Mouse (Mus musculus): ENCODE measurements around the gene Mab21l1.

DNA sequence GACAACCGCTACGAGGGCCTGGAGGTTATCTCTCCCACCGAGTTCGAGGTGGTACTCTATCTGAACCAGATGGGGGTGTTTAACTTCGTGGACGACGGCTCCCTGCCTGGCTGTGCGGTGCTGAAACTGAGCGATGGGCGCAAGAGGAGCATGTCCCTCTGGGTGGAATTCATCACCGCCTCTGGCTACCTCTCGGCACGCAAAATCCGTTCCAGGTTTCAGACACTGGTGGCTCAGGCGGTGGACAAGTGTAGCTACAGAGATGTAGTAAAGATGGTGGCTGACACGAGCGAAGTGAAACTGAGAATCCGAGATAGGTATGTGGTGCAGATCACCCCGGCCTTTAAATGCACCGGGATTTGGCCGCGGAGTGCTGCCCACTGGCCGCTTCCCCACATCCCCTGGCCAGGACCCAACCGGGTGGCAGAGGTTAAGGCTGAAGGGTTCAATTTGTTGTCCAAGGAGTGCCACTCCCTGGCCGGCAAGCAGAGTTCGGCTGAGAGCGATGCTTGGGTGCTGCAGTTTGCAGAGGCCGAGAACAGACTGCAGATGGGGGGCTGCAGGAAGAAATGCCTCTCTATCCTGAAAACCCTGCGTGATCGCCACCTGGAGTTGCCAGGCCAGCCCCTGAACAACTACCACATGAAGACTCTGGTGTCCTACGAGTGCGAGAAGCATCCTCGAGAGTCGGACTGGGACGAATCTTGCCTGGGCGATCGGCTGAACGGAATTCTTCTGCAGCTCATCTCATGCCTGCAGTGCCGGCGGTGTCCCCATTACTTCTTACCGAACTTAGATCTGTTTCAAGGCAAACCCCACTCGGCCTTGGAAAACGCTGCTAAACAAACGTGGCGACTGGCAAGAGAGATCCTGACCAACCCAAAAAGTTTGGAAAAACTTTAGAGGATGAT, 1.1 kb downstream of the Mab21l1 start:
- TF ChIP-seq CTCF (IDR thresholded peaks at IDR 0.05; ENCODE audit: low read depth) = no peak
- no peak for TF ChIP-seq EP300 (optimal IDR thresholded peaks at IDR 0.05)
